Mouse (Mus musculus): ENCODE results near the gene Rpl23. TPM values are rescaled to one million over a fixed set of nuclear protein-coding genes. Genes with fewer than 3 reads are reported as not detected.

Gene Rpl23
- polyA plus RNA-seq, 1 experiment from 2014 or later, result 449 TPM

DNA sequence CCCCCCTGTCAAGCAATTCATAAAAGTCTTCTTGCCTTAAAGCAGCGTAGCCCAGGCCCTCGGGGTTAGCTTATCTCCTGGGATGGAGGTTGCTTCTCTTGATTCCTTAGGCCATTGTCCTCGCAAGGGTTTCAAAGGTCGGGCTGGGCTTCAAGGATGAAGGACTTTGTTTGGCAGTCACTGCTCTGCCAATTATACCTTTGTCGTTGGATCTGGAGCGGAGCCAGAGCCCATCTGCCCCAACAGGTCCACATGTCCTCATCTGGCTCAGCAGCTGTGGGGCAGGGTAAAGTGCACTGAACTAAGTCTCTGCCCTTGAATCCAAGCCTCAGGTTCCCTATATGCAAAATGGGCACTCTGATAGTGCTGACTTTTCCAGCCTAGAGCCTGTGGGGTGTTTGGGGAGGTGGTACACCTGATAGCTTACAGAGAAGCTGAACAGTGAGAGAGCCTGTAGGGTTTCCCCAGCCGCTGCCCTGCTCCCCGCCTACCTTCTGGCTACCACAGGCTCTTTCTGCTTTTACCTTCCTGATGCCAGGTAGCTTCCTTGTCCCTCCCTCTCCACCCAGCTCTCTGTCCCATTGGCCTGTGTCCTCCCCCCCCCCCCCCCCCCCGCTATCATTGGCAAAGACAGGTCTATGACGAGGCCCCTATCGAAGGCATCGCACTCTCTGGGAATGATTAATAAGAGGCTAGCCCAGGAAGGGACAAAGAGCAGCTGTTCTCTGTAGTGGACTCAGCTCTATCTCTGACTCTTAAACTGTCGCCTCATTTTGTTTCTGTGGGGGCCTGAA, 29.5 kb upstream of the Rpl23 start:
- no peak for DNase-seq (ENCODE audit: extremely low spot score, low spot score)
- no peaks in the 10 kb centered on the region for H3K9me3 ChIP-seq
- peaks cover 66% of the 10 kb centered on the region for H3K36me3 ChIP-seq (replicated peaks)
- peaks cover 98% of the 10 kb centered on the region for H3K4me1 ChIP-seq
- H3K27ac ChIP-seq, result peak overlapping the region; percentile 88
- 27% methylated on average over 13 of the region's 13 CpGs for WGBS
- H3K27me3 ChIP-seq (ENCODE audit: poor library complexity, severe bottlenecking), result no peaks in the 10 kb centered on the region
- H3K4me3 ChIP-seq, result peak overlapping the region; percentile 41

DNA sequence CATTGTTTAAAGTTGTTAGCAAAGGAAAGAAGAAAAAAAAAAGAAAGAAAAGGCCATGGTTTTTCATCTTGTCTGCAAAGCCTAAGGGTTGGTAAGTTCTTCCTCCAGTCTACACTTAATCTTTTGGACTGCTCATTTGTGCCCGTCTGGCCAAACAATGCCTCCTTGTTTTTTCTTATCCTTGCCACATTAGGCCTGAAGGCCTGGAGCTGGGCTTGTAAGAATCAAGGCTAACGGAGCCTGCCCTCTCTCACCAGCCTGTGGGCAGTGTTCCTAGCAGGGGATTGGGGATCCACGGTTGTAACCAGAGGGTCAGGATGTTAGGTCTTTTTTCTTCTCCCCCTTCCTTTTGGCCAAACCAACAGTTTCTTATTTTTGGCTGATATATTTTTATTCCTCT, 28.7 kb upstream of the Rpl23 start:
- Histone ChIP-seq H3K36me3 (replicated peaks) (peaks cover 65% of the 10 kb centered on the region), H3K4me3 (no peak overlapping the region), H3K27me3 (ENCODE audit: poor library complexity, severe bottlenecking) (no peaks in the 10 kb centered on the region), H3K9me3 (no peaks in the 10 kb centered on the region), H3K27ac (peak overlapping the region; percentile 88), H3K4me1 (peaks cover 98% of the 10 kb centered on the region)
- no peak for DNase-seq (ENCODE audit: extremely low spot score, low spot score)
- WGBS, result 6% methylated on average over 3 of the region's 3 CpGs

DNA sequence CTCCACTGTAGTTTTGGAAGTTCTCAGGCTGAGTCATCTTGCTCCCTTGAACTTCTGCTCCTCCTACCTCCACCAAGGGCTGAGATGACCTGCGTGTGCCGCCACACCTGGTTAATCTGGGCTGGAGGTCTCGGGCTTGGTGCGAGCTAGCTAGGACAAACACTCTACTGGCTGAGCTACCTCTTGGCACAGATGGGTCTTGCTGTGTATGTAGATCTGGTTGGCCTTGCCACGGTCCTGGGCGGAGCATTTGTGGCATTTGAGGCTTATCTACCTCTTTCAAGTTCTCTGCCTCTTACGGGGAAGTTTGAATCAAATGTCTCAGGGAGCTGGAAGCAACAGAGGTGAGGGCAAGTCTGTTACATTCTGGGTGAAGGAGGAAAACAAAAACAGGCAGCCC, 28.1 kb upstream of the Rpl23 start:
- no peaks in the 10 kb centered on the region for H3K27me3 ChIP-seq (ENCODE audit: poor library complexity, severe bottlenecking)
- H3K9me3 ChIP-seq, result no peaks in the 10 kb centered on the region
- DNase-seq (ENCODE audit: extremely low spot score, low spot score), result no peak
- peaks cover 98% of the 10 kb centered on the region for H3K4me1 ChIP-seq
- H3K36me3 ChIP-seq (replicated peaks), result peaks cover 59% of the 10 kb centered on the region
- no peak overlapping the region for H3K4me3 ChIP-seq
- H3K27ac ChIP-seq, result peak overlapping the region; percentile 88; the same call in 1 of the 2 replicates
- WGBS, result 65% methylated on average over 7 of the region's 7 CpGs

DNA sequence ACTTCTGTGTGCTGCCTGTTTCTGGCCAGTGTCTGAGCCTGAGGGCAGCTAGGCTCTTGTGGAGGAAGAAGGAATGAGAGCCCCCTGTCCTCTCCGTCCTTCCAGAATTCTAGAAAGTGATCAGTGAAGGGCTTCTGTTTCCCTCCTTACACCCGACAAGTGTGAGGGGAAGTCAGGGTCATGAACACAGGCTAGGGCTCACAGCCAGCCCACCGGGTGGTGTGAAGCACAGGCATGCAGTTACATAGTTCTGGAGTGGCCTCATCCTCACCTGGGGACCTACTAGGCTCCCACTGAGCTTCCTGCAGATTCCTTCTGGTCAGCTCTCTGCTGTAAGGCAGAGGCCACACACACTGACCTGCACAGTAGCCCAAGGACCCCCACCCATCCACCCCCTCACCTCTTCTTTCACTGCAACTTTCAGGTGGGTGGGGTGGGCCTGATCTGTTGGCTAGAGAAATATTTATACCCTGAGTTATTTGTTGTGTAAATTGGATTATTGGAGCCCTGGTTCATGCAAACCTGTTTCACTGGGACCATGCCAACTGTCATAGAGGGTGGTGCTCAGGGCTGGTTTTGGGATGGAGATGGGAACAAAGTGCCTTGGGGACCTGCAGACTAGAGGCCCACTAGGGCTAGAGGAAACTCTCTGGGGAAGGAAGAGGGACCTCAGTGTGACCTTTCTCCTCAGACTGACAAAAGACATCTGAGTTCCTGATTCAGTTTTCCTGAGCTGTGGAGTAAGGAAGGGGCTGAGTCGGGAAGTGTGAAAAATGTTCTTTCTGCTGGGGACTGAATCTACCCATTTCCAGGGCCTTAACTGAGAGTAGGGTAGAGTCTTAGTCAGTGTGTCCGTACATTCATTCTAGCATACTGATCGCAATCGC, 27.2 kb upstream of the Rpl23 start:
- Histone ChIP-seq H3K36me3 (replicated peaks) (peaks cover 51% of the 10 kb centered on the region), H3K9me3 (no peaks in the 10 kb centered on the region), H3K4me1 (peaks cover 98% of the 10 kb centered on the region), H3K27me3 (ENCODE audit: poor library complexity, severe bottlenecking) (no peaks in the 10 kb centered on the region), H3K27ac (peak overlapping the region; percentile 79), H3K4me3 (no peak overlapping the region)
- WGBS, result 75% methylated on average over 7 of the region's 7 CpGs
- no peak for DNase-seq (ENCODE audit: extremely low spot score, low spot score)

DNA sequence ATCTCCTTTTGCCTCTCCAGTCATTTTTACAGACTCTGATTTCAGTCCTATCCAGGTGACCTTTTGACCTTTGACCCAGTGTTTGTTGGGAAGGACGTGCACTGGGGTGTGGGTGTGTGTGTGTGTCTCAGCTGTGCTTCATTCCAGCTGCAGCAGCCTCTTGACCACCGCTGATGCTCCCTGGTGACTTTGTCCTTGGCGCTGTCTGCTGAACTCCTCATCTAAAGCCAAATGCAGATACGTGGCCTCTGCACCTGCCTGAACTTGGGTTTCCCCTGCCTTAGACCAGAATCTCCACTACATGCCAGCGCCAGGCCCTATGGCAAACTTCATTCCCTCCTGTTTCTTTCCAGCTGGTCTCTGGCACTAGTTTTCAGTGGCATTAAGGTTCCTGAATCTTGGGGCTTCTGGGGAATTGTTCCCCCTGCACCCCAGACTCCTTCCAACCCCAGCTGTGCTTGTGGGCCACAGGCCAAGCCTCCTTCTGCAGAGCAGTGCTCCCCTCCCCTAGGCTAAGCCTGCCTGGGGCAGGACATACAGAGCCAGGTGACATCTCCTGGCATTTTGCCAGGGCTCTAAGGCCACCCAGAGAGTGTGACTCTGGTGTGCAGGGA, 26.5 kb upstream of the Rpl23 start:
- Histone ChIP-seq H3K27ac (peak overlapping the region; percentile 79), H3K4me1 (peaks cover 98% of the 10 kb centered on the region), H3K4me3 (peak overlapping the region; percentile 13; the same call in 1 of the 2 replicates), H3K36me3 (replicated peaks) (peaks cover 44% of the 10 kb centered on the region), H3K9me3 (no peaks in the 10 kb centered on the region), H3K27me3 (ENCODE audit: poor library complexity, severe bottlenecking) (no peaks in the 10 kb centered on the region)
- 36% methylated on average over 5 of the region's 5 CpGs for WGBS
- DNase-seq (ENCODE audit: extremely low spot score, low spot score), result no peak

DNA sequence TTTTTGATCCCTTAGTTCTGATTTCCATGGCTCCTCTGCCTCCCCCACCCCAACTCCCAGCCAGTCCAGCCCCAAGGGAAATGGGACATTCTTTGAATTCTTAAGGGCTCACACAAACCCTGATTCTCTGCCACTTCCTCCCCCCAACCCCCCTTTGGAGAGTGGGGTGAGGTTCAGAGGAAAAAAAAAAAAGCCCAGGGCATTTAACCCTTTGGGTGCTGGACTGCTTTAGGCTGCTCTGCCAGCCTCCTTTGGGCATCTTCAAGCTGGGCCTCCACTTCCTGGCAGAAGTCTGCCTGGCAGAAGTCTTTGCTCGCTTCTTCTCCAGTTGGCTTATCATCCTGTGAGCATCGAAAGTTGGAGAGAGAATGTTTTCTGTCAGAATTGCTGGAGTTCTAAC, 25.9 kb upstream of the Rpl23 start:
- no peaks in the 10 kb centered on the region for H3K27me3 ChIP-seq (ENCODE audit: poor library complexity, severe bottlenecking)
- 65% methylated on average over 2 of the region's 2 CpGs for WGBS
- H3K36me3 ChIP-seq (replicated peaks), result peaks cover 40% of the 10 kb centered on the region
- peaks cover 94% of the 10 kb centered on the region for H3K4me1 ChIP-seq
- H3K4me3 ChIP-seq, result peak overlapping the region; percentile 13
- peak overlapping the region; percentile 79 for H3K27ac ChIP-seq
- H3K9me3 ChIP-seq, result no peaks in the 10 kb centered on the region
- no peak for DNase-seq (ENCODE audit: extremely low spot score, low spot score)

DNA sequence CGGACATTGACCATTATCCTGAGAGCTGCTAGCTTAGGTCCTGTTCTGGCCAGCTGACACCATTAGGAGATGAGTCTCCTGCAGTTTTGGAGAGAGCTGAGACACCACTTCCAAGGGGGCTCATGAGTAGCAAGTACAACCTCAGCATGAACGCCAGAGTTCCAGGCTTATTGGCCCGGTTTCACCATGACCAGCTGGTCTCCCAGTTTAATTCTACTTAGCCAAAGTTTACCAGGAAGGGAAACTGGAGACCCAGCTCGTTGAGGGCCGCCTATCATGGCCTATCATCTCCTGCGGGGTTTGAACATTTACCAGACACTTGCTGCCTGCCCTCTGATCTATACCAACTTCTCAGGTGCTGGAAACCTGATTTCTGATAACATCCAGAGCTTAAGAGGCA, 25.4 kb upstream of the Rpl23 start:
- H3K4me1 ChIP-seq, result peaks cover 91% of the 10 kb centered on the region
- peak overlapping the region; percentile 13; the same call in 1 of the 2 replicates for H3K4me3 ChIP-seq
- peak overlapping the region; percentile 79 for H3K27ac ChIP-seq
- H3K27me3 ChIP-seq (ENCODE audit: poor library complexity, severe bottlenecking), result no peaks in the 10 kb centered on the region
- H3K9me3 ChIP-seq, result no peaks in the 10 kb centered on the region
- peaks cover 39% of the 10 kb centered on the region for H3K36me3 ChIP-seq (replicated peaks)
- DNase-seq (ENCODE audit: extremely low spot score, low spot score), result no peak
- WGBS, result 47% methylated on average over 6 of the region's 6 CpGs

DNA sequence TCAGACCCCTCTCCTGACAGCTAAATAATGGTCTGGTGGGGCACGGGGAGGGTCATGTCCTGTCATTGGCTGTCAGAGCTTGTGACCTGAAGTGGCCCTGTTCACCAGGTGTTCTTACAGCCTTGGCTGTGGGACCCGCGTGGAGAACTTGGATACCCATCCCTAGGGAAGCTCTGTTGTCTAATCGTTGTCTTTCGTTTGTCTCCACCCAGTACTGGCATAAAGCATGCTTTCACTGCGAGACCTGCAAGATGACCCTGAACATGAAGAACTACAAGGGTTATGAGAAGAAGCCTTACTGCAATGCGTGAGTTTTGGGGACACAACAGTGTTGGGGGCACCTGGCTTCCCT, 24.4 kb upstream of the Rpl23 start:
- Histone ChIP-seq H3K4me1 (peaks cover 91% of the 10 kb centered on the region), H3K36me3 (replicated peaks) (peaks cover 39% of the 10 kb centered on the region), H3K9me3 (no peaks in the 10 kb centered on the region), H3K27me3 (ENCODE audit: poor library complexity, severe bottlenecking) (no peaks in the 10 kb centered on the region), H3K27ac (peak overlapping the region; percentile 79), H3K4me3 (peak overlapping the region; percentile 27; the same call in 1 of the 2 replicates)
- 77% methylated on average over 7 of the region's 7 CpGs for WGBS
- DNase-seq (ENCODE audit: extremely low spot score, low spot score), result no peak

DNA sequence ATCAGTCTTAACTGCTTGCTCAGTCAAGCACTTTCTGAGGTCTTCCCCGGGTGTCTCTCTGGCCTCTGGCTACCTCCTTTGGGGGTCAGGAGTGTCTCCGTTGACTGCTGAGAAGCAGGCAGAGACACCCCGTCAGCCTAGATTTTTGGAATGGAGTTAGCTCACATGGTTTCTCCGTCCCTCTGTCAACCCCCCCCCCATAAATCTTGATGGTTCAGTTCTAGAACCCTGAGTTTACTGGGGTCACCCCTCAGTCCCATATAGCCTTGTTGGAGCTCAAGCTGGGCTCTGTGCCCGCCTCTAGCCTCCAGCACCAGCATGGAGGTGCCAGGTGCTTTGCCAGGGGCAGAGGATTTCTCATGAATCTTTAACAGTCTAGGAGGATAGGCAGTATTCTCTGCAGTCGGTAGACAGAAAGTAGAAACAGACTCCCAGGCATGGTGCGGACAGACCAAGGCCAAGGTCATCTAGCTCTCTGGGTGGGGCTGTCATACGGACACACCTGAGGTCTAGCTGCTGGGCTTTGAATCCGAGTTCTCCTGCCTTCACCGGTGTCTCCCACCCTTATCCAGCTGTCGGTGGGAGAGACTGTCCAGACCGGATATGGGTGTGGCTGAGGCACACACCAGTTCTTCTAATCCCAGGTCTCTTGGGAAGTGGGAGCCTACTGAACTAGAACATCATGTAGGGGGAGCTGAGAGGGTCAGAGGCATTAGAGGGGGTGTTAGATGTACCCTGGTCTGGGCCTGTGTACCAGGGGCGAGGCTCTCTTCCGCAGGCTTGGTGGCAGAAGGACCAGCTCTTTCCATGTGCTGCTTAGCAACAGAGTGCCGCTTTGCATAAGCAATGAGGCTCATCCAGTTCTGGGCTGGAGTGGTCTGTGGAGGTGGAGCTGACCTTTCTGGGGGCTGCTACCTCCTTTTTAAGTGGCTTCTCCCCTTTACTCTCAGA, 23.7 kb upstream of the Rpl23 start:
- Histone ChIP-seq H3K36me3 (replicated peaks) (peaks cover 39% of the 10 kb centered on the region), H3K4me1 (peaks cover 91% of the 10 kb centered on the region), H3K9me3 (no peaks in the 10 kb centered on the region), H3K4me3 (peak overlapping the region; percentile 27; the same call in 1 of the 2 replicates), H3K27me3 (ENCODE audit: poor library complexity, severe bottlenecking) (no peaks in the 10 kb centered on the region), H3K27ac (peak overlapping the region; percentile 79)
- WGBS, result 62% methylated on average over 15 of the region's 15 CpGs
- DNase-seq (ENCODE audit: extremely low spot score, low spot score), result no peak

DNA sequence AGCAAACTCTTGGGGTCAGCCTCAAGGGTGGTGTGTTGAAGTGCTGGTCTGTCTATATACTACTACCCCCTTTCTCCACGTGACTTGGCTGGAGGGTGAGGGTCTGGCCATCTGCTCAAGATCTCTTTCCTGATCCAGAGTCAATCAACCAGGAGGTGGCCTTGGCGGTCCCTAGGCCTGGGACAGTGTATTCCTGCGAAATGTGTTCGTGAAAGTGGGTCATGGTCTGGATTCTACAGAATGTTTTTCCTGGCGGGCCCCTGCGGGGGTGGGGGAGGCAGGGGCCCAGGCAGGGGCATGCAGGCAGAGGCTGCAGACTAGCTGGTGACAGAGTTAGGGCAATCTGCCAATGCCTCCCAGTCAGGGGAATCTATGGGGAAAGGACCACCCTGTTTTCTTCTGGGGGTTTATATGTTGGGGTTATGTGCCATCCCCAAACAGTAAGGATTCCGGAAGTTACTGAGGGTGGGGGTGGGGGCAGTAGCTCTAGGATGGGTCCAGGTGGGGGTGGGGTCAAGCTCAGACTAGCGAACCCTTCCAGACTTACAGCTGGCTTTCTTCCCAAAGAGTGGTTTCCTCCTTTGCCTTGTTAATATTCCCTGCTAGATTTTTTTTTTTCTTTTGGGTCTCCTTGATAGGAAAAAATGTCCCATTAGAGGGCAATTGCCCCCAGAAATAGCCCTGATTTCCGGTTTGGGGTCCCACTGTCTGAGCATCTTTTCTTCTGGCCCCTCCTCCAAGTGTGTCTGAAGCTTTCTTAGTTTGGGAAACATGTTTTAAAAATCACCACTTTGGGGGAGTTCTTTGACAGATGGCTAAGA, 22.8 kb upstream of the Rpl23 start:
- 48% methylated on average over 9 of the region's 9 CpGs for WGBS
- Histone ChIP-seq H3K4me3 (peak overlapping the region; percentile 11; the same call in 1 of the 2 replicates), H3K27me3 (ENCODE audit: poor library complexity, severe bottlenecking) (no peaks in the 10 kb centered on the region), H3K9me3 (no peaks in the 10 kb centered on the region), H3K27ac (peak overlapping the region; percentile 79), H3K4me1 (peaks cover 88% of the 10 kb centered on the region), H3K36me3 (replicated peaks) (peaks cover 39% of the 10 kb centered on the region)
- DNase-seq (ENCODE audit: extremely low spot score, low spot score), result no peak

DNA sequence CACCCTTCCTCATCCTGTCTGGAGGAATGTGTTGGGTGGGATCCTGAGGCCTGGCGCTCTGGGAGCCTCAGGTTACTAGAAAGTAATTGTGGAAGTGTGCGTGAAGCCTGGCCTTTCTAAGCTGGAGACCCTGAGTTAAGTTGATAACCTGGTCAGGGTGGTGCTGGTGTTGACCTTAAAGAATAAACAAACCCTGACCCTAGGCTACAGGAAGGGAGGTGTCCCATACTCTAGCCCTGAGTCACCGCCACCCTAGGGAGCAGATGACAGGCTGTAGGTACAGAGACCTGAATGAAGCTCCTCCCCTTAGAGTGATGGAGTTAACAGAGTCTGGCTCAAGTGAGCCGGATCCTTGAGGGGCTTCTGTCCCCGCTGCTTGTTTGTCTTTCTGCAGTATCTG, 21.6 kb upstream of the Rpl23 start:
- H3K36me3 ChIP-seq (replicated peaks), result peaks cover 29% of the 10 kb centered on the region
- WGBS, result 76% methylated on average over 5 of the region's 5 CpGs
- 0 out of 2 replicates have a peak overlapping the region, but pooled peaks have one; percentile 79 for H3K27ac ChIP-seq
- no peaks in the 10 kb centered on the region for H3K9me3 ChIP-seq
- H3K4me3 ChIP-seq, result no peak overlapping the region
- no peak for DNase-seq (ENCODE audit: extremely low spot score, low spot score)
- no peaks in the 10 kb centered on the region for H3K27me3 ChIP-seq (ENCODE audit: poor library complexity, severe bottlenecking)
- peaks cover 81% of the 10 kb centered on the region for H3K4me1 ChIP-seq
